Mouse (Mus musculus) layer of hippocampus, postnatal 36 days (tissue): ENCODE results near the gene Mdh2. TPM values are rescaled to one million over a fixed set of nuclear protein-coding genes. Genes with fewer than 3 reads are reported as not detected.

Experiments used
- DNase-seq, 2 experiments: peaks; one replicate each; pipeline ENCODE4 v3.0.0; 2022
- microRNA-seq, 2 experiments: library from miRNA; unstranded; fragments of <30 nt; microRNA quantifications; one replicate each; pipeline ENCODE4 v1.2.0; 2021
- total RNA-seq, 2 experiments: library from RNA; stranded (reverse); gene quantifications; 2 replicates each; pipeline ENCODE4 v1.2.3; 2021

The Mdh2 gene
- total RNA-seq, 2 experiments from 2014 or later: 387 to 407 TPM

DNA sequence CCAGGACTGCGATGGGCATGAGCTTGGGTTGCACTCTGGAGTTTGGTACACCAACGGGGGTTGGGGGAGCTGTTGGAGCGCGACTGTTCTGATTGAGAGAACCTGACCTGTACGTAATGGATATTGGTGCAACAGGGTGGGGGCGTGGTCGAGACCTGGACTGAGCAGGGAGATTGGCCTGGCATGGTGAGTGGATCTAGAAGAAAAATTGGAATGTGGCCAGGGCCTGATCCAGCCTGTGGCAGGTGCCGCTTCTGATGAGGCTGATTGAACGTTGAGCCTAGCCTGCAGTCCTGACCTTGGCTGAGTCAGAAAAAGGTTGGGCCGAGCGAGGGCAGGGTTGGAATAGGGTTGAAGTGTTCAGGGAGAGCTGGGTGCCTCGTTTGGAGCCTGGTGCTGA is 57.7 kb downstream of the Mdh2 start:
- DNase-seq: no peak

Small RNA genes within 50 kb of the gene (microRNA-seq; reads per million reads assigned to microRNA genes)
- gene Gm23268 (0 reads per million in 2 experiments), gene Mir7034 (0.85 to 1.2 reads per million in 2 experiments)

Other genes starting within 250 kb of the Mdh2 start
- 10 to 100 TPM; 32.3 to 46.3 TPM for gene Hip1, start 233.4 kb upstream of the Mdh2 start, total RNA-seq
- gene Ccl26, start 214.9 kb upstream of the Mdh2 start, total RNA-seq: not detected
- gene Ccl24, start 205.4 kb upstream of the Mdh2 start, total RNA-seq: not detected
- 10 to 100 TPM; 78.2 to 83.9 TPM for gene Rhbdd2, start 145.9 kb upstream of the Mdh2 start, total RNA-seq
- gene Por, start 108.4 kb upstream of the Mdh2 start, total RNA-seq: 100 to 1,000 TPM; 104 to 105 TPM
- 10 to 100 TPM; 12.4 to 16.4 TPM for gene Tmem120a, start 34.0 kb upstream of the Mdh2 start, total RNA-seq
- gene Styxl1, start 95 bp upstream of the Mdh2 start, total RNA-seq: not detected
- 10 to 100 TPM; 83.5 to 86.9 TPM for gene Srrm3, start 28.4 kb downstream of the Mdh2 start, total RNA-seq
- gene Hspb1, start 109.4 kb downstream of the Mdh2 start, total RNA-seq: 10 to 100 TPM; 19.2 to 28.1 TPM
- 1,000 to 10,000 TPM; 1,259 to 1,347 TPM for gene Ywhag, start 156.1 kb downstream of the Mdh2 start, total RNA-seq
- 1 to 10 TPM; 1.4 to 1.7 TPM for gene Ssc4d, start 196.1 kb downstream of the Mdh2 start, total RNA-seq
- not detected for gene Zp3, start 201.6 kb downstream of the Mdh2 start, total RNA-seq
- gene Dtx2, start 216.3 kb downstream of the Mdh2 start, total RNA-seq: 1 to 10 TPM; 7.9 to 8.0 TPM